Mouse (Mus musculus) CH12.LX (cell line): ENCODE results near the gene Mpz. TPM values are rescaled to one million over a fixed set of nuclear protein-coding genes. Genes with fewer than 3 reads are reported as not detected.
A peak's percentile ranks its signal among the peaks of the same experiment; 100 is the strongest.

Experiments used
- DNase-seq: peaks from one replicate; pipeline ENCODE4 v3.0.0-alpha.2; 2013; ENCODE audit errors: extremely low read depth
- H3K27ac ChIP-seq: 2 replicates; pipeline ENCODE4 v1.5.1; 2012; ENCODE audit warnings: low read depth, mild to moderate bottlenecking, control low read depth, moderate library complexity; ENCODE audit not compliant: insufficient read depth
- H3K27me3 ChIP-seq: replicated peaks from 2 replicates; pipeline ENCODE3; 2012; ENCODE audit warnings: inconsistent platforms
- H3K36me3 ChIP-seq, 2 experiments: replicated peaks in 1 of 2; 2 replicates each; pipeline versions ENCODE3 to v1.6.1; 2012; ENCODE audit warnings: inconsistent platforms in 1 of 2, low read length in 1 of 2, mild to moderate bottlenecking in 1 of 2, mixed read lengths in 1 of 2, moderate library complexity in 1 of 2; ENCODE audit not compliant: control insufficient read depth in 1 of 2, insufficient read depth in 1 of 2
- H3K4me1 ChIP-seq, 2 experiments: 2 replicates each; pipeline ENCODE4 v1.6.1; 2012; ENCODE audit warnings: inconsistent platforms in 1 of 2, moderate library complexity in 1 of 2; ENCODE audit not compliant: insufficient read depth in 2 of 2, control insufficient read depth in 1 of 2
- H3K4me2 ChIP-seq: 2 replicates; pipeline ENCODE4 v1.6.1; 2012; ENCODE audit warnings: low read depth, mild to moderate bottlenecking, control low read depth; ENCODE audit not compliant: poor library complexity, insufficient read depth, severe bottlenecking
- H3K4me3 ChIP-seq, 3 experiments: fragments of 150-350 bp in 1 of 3; sonication (generic) in 1 of 3; replicated peaks in 1 of 3; 2 replicates each; pipeline versions ENCODE3 to v1.5.1; 2011 to 2012; ENCODE audit warnings: low read depth in 2 of 3, low read length in 2 of 3, mild to moderate bottlenecking in 2 of 3, moderate library complexity in 2 of 3, control low read depth in 1 of 3, improper control_type of control experiment in 1 of 3, inconsistent platforms in 1 of 3, mixed read lengths in 1 of 3; ENCODE audit not compliant: poor library complexity in 1 of 3
- H3K79me2 ChIP-seq: replicated peaks from 2 replicates; pipeline ENCODE4 v1.6.1; 2012; ENCODE audit warnings: mild to moderate bottlenecking, moderate library complexity; ENCODE audit not compliant: control insufficient read depth, poor library complexity, insufficient read depth, severe bottlenecking; ENCODE audit errors: extremely low read depth
- H3K9ac ChIP-seq: 2 replicates; pipeline ENCODE4 v1.6.1; 2012; ENCODE audit warnings: low read depth, mild to moderate bottlenecking, control low read depth, moderate library complexity; ENCODE audit not compliant: insufficient read depth
- H3K9me3 ChIP-seq: replicated peaks from 2 replicates; pipeline ENCODE3; 2012; ENCODE audit warnings: low read length, inconsistent platforms, mixed read lengths
- BHLHE40 ChIP-seq: IDR thresholded peaks from 2 replicates; pipeline ENCODE4 v1.6.1; 2011; ENCODE audit warnings: mild to moderate bottlenecking, low read depth, low read length, improper control_type of control experiment
- CHD1 ChIP-seq: IDR thresholded peaks from 2 replicates; pipeline ENCODE4 v1.6.1; 2012; ENCODE audit warnings: low read depth, low read length, improper control_type of control experiment, inconsistent platforms
- CHD2 ChIP-seq: IDR thresholded peaks from 2 replicates; pipeline ENCODE4 v1.6.1; 2011; ENCODE audit warnings: low read length, improper control_type of control experiment
- CTCF ChIP-seq, 2 experiments: IDR thresholded peaks in 1 of 2; conservative IDR thresholded peaks in 1 of 2; 2 replicates each; pipeline ENCODE4 v1.5.1; 2011 to 2012; ENCODE audit warnings: low read depth in 2 of 2, low read length in 2 of 2, improper control_type of control experiment in 1 of 2, inconsistent platforms in 1 of 2, mild to moderate bottlenecking in 1 of 2, moderate library complexity in 1 of 2
- E2F4 ChIP-seq: IDR thresholded peaks from 2 replicates; pipeline ENCODE4 v1.6.1; 2011; ENCODE audit warnings: low read depth, low read length, improper control_type of control experiment; ENCODE audit not compliant: insufficient replicate concordance
- ELF1 ChIP-seq: IDR thresholded peaks from 2 replicates; pipeline ENCODE4 v1.6.1; 2014; ENCODE audit warnings: low read depth, mild to moderate bottlenecking, inconsistent platforms, low read length, improper control_type of control experiment
- EP300 ChIP-seq: IDR thresholded peaks from 2 replicates; pipeline ENCODE4 v1.6.1; 2011; ENCODE audit warnings: low read length, improper control_type of control experiment
- ETS1 ChIP-seq: conservative IDR thresholded peaks from 2 replicates; pipeline ENCODE4 v1.6.1; 2012; ENCODE audit warnings: low read depth, mild to moderate bottlenecking, inconsistent platforms, low read length, improper control_type of control experiment, moderate library complexity
- GABPA ChIP-seq: IDR thresholded peaks from 2 replicates; pipeline ENCODE4 v1.6.1; 2012; ENCODE audit warnings: low read depth, low read length, improper control_type of control experiment, inconsistent platforms; ENCODE audit not compliant: insufficient replicate concordance
- IRF4 ChIP-seq: IDR thresholded peaks from 2 replicates; pipeline ENCODE4 v1.6.1; 2014; ENCODE audit warnings: low read depth, mild to moderate bottlenecking, inconsistent platforms, low read length, improper control_type of control experiment
- JUN ChIP-seq: IDR thresholded peaks from 2 replicates; pipeline ENCODE4 v1.6.1; 2011; ENCODE audit warnings: low read depth, mild to moderate bottlenecking, low read length, improper control_type of control experiment, moderate library complexity; ENCODE audit not compliant: insufficient read depth
- JUND ChIP-seq: conservative IDR thresholded peaks from 2 replicates; pipeline ENCODE4 v1.6.1; 2011; ENCODE audit warnings: low read depth, low read length, improper control_type of control experiment
- MAFK ChIP-seq: IDR thresholded peaks from 2 replicates; pipeline ENCODE4 v1.6.1; 2011; ENCODE audit warnings: low read length, improper control_type of control experiment; ENCODE audit not compliant: insufficient replicate concordance
- MAX ChIP-seq: IDR thresholded peaks from 2 replicates; pipeline ENCODE4 v1.6.1; 2011; ENCODE audit warnings: low read length, improper control_type of control experiment
- MEF2A ChIP-seq: IDR thresholded peaks from 2 replicates; pipeline ENCODE4 v1.6.1; 2014; ENCODE audit warnings: low read depth, mild to moderate bottlenecking, inconsistent platforms, low read length, improper control_type of control experiment, borderline replicate concordance
- MXI1 ChIP-seq: IDR thresholded peaks from 2 replicates; pipeline ENCODE4 v1.6.1; 2011; ENCODE audit warnings: mild to moderate bottlenecking, low read depth, low read length, improper control_type of control experiment
- MYC ChIP-seq: IDR thresholded peaks from 2 replicates; pipeline ENCODE4 v1.6.1; 2011; ENCODE audit warnings: low read depth, mild to moderate bottlenecking, improper control_type of control experiment, low read length
- NELFE ChIP-seq: IDR thresholded peaks from 2 replicates; pipeline ENCODE4 v1.6.1; 2011; ENCODE audit warnings: low read depth, low read length, improper control_type of control experiment
- POLR2A ChIP-seq: IDR thresholded peaks from 2 replicates; pipeline ENCODE4 v1.6.1; 2011; ENCODE audit warnings: low read depth, mild to moderate bottlenecking, improper control_type of control experiment, low read length
- RAD21 ChIP-seq: IDR thresholded peaks from 2 replicates; pipeline ENCODE4 v1.6.1; 2011; ENCODE audit warnings: low read depth, mild to moderate bottlenecking, low read length, improper control_type of control experiment, moderate library complexity
- RCOR1 ChIP-seq: conservative IDR thresholded peaks from 2 replicates; pipeline ENCODE4 v1.6.1; 2012; ENCODE audit warnings: low read depth, mild to moderate bottlenecking, inconsistent platforms, low read length, improper control_type of control experiment
- TBP ChIP-seq: conservative IDR thresholded peaks from 2 replicates; pipeline ENCODE4 v1.6.1; 2011; ENCODE audit warnings: low read depth, low read length, improper control_type of control experiment
- TCF12 ChIP-seq: IDR thresholded peaks from 2 replicates; pipeline ENCODE4 v1.6.1; 2014; ENCODE audit warnings: low read depth, mild to moderate bottlenecking, inconsistent platforms, low read length, improper control_type of control experiment
- USF1 ChIP-seq: IDR thresholded peaks from 2 replicates; pipeline ENCODE4 v1.6.1; 2014; ENCODE audit warnings: low read depth, mild to moderate bottlenecking, inconsistent platforms, low read length, improper control_type of control experiment
- ZC3H11A ChIP-seq: IDR thresholded peaks from 2 replicates; pipeline ENCODE4 v1.6.1; 2012; ENCODE audit warnings: low read depth, mild to moderate bottlenecking, inconsistent platforms, low read length, improper control_type of control experiment
- ZKSCAN1 ChIP-seq: IDR thresholded peaks from 2 replicates; pipeline ENCODE4 v1.6.1; 2012; ENCODE audit warnings: low read depth, inconsistent platforms, low read length, improper control_type of control experiment, borderline replicate concordance
- ZMIZ1 ChIP-seq: IDR thresholded peaks from 2 replicates; pipeline ENCODE4 v1.6.1; 2012; ENCODE audit warnings: low read depth, mild to moderate bottlenecking, inconsistent platforms, low read length, improper control_type of control experiment
- ZNF384 ChIP-seq: IDR thresholded peaks from 2 replicates; pipeline ENCODE4 v1.6.1; 2012; ENCODE audit warnings: low read depth, low read length, improper control_type of control experiment, inconsistent platforms
- dilution Hi-C: fragments of 300-500 bp; cut with MboI; formaldehyde crosslinking; loops from 2 replicates; pipeline ENCODE4 v1.14.3; 2020; ENCODE audit warnings: low sequenced_read_pairs; ENCODE audit not compliant: extremely low pct_unique_long_range_greater_than_20kb, extremely low pct_ligation_motif_present
- in situ Hi-C: fragments of 300-500 bp; cut with MboI; formaldehyde crosslinking; loops from 3 replicates; pipeline ENCODE4 v1.14.3; 2019; ENCODE audit warnings: low sequenced_read_pairs, low pct_ligation_motif_present, low pct_unique_long_range_greater_than_20kb, mixed read lengths
- polyA plus RNA-seq: library from polyadenylated mRNA; unstranded; fragments of >175 nt; gene quantifications from 2 replicates; pipeline ENCODE4 v1.2.1, GENCODE M21; 2012; ENCODE audit warnings: low read depth; ENCODE audit not compliant: insufficient read length
- total RNA-seq, 2 experiments: library from RNA; depleted of rRNA; stranded (reverse); fragments of 300-350 nt in 1 of 2; fragments of >200 nt in 1 of 2; gene quantifications; 2 replicates each; pipeline ENCODE4 v1.2.3; 2012 to 2014

Mpz gene
- total and polyA plus RNA-seq, 3 experiments, result 0.21 to 0.49 TPM; not detected in 1

DNA sequence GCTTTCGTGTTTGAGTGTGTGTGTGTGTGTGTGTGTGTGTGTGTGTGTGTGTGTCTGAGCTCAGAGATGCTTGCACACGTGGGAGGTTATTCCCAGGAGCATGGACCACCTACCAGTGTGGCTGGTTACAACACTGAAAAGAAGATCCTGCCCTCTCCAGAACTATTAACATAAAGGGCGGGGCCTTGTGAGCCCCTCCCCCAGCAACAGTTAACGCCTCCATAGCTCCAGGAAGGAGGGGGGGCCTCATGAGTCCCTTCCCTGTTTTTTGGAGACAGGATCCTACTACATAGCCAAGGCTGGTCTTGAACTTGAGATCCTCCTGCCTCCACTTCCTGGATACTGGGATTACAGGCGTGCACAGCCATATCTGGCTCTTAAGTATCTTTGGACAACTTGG lies 28.7 kb upstream of the Mpz start:
- H3K36me3 ChIP-seq, result peaks cover 0 to 7% of the 10 kb centered on the region in 2 experiments
- no peak overlapping the region for H3K4me3 ChIP-seq
- H3K4me1 ChIP-seq, result peaks cover 7 to 15% of the 10 kb centered on the region in 2 experiments
- H3K27ac ChIP-seq, result no peak overlapping the region
- H3K9me3 ChIP-seq, result no peaks in the 10 kb centered on the region
- no peaks in the 10 kb centered on the region for H3K27me3 ChIP-seq
- in situ Hi-C loops (no loop called here), dilution Hi-C loops (no loop called here)
- TF ChIP-seq E2F4, result no peak
- TF ChIP-seq EP300, result no peak
- no peak for TF ChIP-seq GABPA
- TF ChIP-seq MAFK, result no peak
- no peak for TF ChIP-seq ZMIZ1
- TF ChIP-seq MYC, result no peak
- TF ChIP-seq BHLHE40, result no peak
- no peak for TF ChIP-seq IRF4
- TF ChIP-seq CHD2, result no peak
- TF ChIP-seq TBP, result no peak
- no peak for TF ChIP-seq CHD1
- TF ChIP-seq TCF12, result no peak
- no peak for TF ChIP-seq ZKSCAN1
- no peak for TF ChIP-seq CTCF (conservative IDR thresholded peaks at IDR 0.05 in 1 of 2, IDR thresholded peaks at IDR 0.05 in 1 of 2; ENCODE audit: low read depth in 2 of 2, low read length in 2 of 2)
- no peak for DNase-seq
- no peaks in the 10 kb centered on the region for H3K79me2 ChIP-seq
- no peak overlapping the region for H3K4me2 ChIP-seq
- no peak overlapping the region for H3K9ac ChIP-seq

GRCm38 (mm10) chr1:171122932-171123331 lies 27.6 kb upstream of the Mpz start:
- in situ Hi-C loops (no loop called here), dilution Hi-C loops (no loop called here)
- Histone ChIP-seq H3K79me2 (no peaks in the 10 kb centered on the region), H3K27ac (no peak overlapping the region), H3K4me2 (peak overlapping the region; percentile 33; the same call in 1 of the 2 replicates), H3K9me3 (no peaks in the 10 kb centered on the region), H3K9ac (no peak overlapping the region), H3K4me1 (peaks cover 7 to 15% of the 10 kb centered on the region in 2 experiments), H3K27me3 (no peaks in the 10 kb centered on the region), H3K4me3 (no peak overlapping the region), H3K36me3 (peaks cover 4 to 15% of the 10 kb centered on the region in 2 experiments)
- no peak for TF ChIP-seq MAX
- no peak for TF ChIP-seq USF1
- no peak for TF ChIP-seq RCOR1
- no peak for TF ChIP-seq ZC3H11A
- TF ChIP-seq ELF1, result no peak
- TF ChIP-seq MXI1, result no peak
- TF ChIP-seq NELFE, result no peak
- no peak for TF ChIP-seq RAD21
- no peak for TF ChIP-seq GABPA
- no peak for TF ChIP-seq POLR2A
- no peak for TF ChIP-seq JUN
- TF ChIP-seq ETS1, result no peak
- no peak for TF ChIP-seq ZNF384
- no peak for TF ChIP-seq JUND
- TF ChIP-seq E2F4, result no peak
- no peak for TF ChIP-seq MEF2A
- DNase-seq, result no peak
